Mouse (Mus musculus) MEL-GATA-1-ER (cell line): ENCODE data around the gene Gmppa.

Experiments
- DNase-seq: peaks from one replicate; pipeline ENCODE4 v3.0.0-alpha.2; 2012; ENCODE audit warnings: low read depth; ENCODE audit errors: extremely low read depth

The Gmppa gene

DNA sequence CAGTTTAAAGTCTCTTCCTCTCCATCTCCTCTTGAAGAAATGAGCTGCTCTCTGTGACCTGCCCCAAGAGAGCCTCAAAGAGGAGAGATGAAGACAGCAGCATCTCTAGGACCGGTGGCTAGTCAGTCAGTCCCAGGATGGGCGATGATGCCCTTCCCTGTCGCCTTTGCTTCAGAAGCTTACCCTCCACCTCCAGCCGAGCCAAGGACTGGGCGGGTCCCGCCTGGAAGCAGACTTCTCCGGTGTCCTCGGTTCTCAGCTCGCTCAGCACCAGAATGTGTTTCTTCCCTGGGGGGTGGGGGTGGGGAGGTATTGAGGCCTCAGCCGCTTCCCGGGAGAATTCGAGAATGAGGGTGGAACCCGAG lies 51.3 kb downstream of the Gmppa start:
- DNase-seq: no peak

DNA sequence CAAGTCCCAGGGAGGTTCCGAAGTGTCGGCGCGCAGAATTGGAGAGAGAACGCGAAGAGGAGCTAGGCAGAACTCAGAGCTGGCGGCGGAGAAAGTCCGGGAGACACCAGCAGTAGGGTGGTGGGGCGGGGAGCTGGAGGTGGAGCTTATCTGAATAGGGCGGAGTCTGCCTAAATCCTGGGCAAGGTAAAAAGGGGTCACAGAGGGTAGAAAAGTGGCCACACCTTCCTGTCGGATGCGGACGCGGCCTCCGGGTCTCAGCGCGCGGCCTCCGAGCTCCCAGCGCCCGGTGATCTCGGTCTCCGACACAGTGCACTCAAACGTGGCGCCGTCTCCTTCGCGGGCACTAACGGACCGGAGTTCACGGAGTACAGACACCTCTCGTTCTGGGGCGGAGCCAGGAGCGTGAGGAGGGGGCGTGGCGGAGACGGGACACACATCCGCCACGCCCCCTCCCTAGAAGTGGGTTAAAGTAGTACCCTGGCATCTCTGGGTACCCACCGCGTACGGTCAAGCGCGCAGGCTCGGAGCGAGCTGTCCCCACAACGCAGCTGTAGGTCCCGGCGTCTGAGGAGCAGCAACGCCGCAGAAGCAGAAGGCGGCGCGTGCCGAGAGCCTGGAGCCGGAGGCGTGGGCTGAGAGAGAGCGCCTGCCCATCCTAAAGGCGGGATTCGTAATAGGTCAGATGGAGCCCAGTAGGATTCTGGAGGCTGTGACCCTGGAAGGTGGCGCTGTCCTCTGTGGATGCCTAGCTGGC lies 51.9 kb downstream of the Gmppa start:
- peak; percentile 62 for DNase-seq

GRCm38 (mm10) chr1:75490785-75491551 lies 55.2 kb downstream of the Gmppa start:
- no peak for DNase-seq

- no peak for DNase-seq
Measured at GRCm38 (mm10) chr1:75492579-75493170, 56.9 kb downstream of the Gmppa start.
